Mouse (Mus musculus): ENCODE data around the gene Myom1.

Myom1 gene

GRCm38 (mm10) chr17:71098606-71099005 lies 96.2 kb downstream of the Myom1 start:
- ChIA-PET CTCF (no interaction called here), POLR2A (no interaction called here)

- CTCF ChIA-PET: no interaction called here
- POLR2A ChIA-PET: interaction anchor here in 1 of 4 experiments (1.7 kb wide), 1 partner anchor 8 kb away, joined by 5 read pairs; no protein-coding TSS in a partner anchor
Measured at GRCm38 (mm10) chr17:71102571-71103551, 100.4 kb downstream of the Myom1 start.

DNA sequence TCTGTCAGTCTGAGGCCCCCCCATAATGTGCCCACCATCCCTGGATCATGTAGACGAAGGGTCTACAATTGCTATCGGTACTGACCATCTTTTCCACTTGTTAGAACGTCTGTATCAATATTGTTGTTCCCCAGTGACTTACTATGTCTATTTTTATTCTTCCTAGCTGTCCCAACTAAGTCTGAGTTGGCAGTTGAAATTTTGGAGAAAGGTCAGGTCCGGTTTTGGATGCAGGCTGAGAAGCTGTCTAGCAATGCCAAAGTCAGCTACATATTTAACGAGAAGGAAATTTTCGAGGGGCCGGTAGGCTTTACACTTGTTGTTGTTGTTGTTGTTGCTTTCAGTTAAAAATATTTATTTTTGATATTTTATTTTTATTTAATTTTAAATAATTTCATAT lies 102.9 kb downstream of the Myom1 start:
- POLR2A ChIA-PET: interaction anchor here in 1 of 4 experiments (1.0 kb wide), 1 partner anchor 10 kb away, joined by 3 read pairs; no protein-coding TSS in a partner anchor

GRCm38 (mm10) chr17:71106250-71106649 lies 103.8 kb downstream of the Myom1 start:
- CTCF ChIA-PET: no interaction called here
- POLR2A ChIA-PET: interaction anchor here in 1 of 4 experiments (1.0 kb wide), 1 partner anchor 9 kb away, joined by 3 read pairs; no protein-coding TSS in a partner anchor

More for the DNA sequence above, 102.9 kb downstream of the Myom1 start:
- CTCF ChIA-PET: no interaction called here

- ChIA-PET POLR2A (no interaction called here), CTCF (interaction anchor here in 1 of 4 experiments (0.7 kb wide), 1 partner anchor 19 kb away, joined by 3 read pairs; no protein-coding TSS in a partner anchor)
Measured at GRCm38 (mm10) chr17:71110753-71111265, 108.4 kb downstream of the Myom1 start.

DNA sequence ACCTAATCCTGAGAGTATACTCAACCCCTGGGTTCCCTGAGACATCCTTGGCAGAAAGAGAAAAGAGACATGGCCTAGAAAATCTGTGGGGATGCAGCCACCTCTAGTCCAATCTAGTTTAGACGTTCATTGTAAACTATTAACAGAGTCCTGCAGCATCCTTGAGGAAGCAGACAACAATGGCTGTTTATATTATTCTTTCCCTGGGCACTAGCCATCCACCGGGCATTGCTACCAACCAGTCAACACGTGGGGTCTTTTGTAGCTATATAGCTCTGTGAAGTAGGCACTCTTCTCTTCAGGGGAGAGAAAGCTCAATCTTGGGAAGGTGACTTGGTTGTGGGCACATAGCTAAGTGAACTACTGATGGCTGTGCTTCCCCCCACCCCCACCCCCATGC lies 110.3 kb downstream of the Myom1 start:
- CTCF ChIA-PET: interaction anchor here in 1 of 4 experiments (0.7 kb wide), 1 partner anchor 198 kb away, joined by 3 read pairs; no protein-coding TSS in a partner anchor
- POLR2A ChIA-PET: interaction anchor here in 1 of 4 experiments (0.7 kb wide), 1 partner anchor 462 kb away, joined by 5 read pairs; no protein-coding TSS in a partner anchor

- CTCF ChIA-PET: no interaction called here
- POLR2A ChIA-PET: no interaction called here
Measured at GRCm38 (mm10) chr17:71114282-71114681, 111.8 kb downstream of the Myom1 start.

DNA sequence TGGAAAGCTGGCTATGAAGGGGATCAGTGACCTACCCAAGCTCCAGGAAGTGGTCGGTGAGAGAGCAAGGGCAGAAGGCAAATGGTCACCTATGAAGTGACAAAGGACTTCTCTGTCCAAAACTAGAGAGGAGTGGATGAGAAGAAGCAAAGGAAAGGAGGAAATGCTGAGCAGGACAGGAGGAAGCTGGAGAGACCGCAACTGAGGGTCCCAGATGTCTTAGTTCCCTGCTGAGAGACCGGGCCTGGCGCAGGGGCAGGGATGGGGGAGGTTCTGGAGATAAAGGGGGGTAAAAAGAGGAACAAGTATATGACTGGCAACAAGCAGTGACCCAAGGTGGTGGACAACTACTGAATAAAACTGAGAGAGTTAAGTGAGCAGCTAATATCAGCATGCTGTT lies 115.5 kb downstream of the Myom1 start:
- CTCF ChIA-PET: no interaction called here
- POLR2A ChIA-PET: interaction anchor here in 1 of 4 experiments (1.1 to 1.5 kb wide), 4 partner anchors 8 to 78 kb away, joined by 3 to 5 read pairs (median 4); no protein-coding TSS in a partner anchor

DNA sequence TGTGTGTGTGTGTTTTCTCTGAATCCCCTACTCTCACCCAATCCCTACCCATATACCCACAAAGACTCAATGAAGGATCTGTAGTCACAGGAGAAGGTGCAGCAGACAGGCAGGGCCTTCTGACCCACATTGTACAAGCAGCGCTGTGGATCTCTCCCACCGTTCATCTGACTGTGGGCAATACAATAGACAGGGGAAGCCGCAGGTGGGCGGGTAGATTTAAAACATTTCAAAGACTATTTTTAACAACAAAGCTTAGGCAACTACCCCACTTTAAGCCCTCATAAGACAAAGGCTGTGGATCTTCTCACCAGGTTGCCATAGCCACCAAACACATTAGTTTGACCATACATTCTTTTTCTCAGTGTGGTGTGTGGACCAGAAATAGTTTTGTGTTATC lies 116.2 kb downstream of the Myom1 start:
- CTCF ChIA-PET: interaction anchor here in 1 of 4 experiments (0.6 kb wide), 1 partner anchor 660 kb away, joined by 3 read pairs; no protein-coding TSS in a partner anchor
- POLR2A ChIA-PET: interaction anchor here in 3 of 4 experiments (0.6 to 1.5 kb wide), 6 partner anchors 9 to 575 kb away, joined by 3 to 5 read pairs (median 3); partner anchors contain the start of gene Emilin2 (in 1 of the 3)

DNA sequence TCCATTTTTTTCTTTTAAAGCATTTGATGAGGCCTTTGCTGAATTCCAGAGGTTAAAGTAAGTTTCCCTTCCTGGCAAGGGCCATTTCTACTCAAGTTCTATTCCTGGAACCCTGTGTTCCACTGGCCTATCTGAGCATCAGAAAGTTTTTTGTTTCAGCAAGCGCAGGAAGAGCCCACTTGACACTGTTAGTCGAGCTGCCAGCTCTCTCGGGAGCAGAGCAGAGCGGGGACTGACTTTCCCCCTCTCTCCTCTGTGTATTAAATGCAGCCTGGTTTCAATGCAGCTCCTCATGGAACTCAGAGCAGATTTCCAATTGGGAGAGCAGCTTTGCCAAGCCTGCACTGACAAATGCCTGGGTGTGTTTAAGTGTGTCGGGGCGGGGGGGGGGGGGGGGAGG lies 118.2 kb downstream of the Myom1 start:
- POLR2A ChIA-PET: interaction anchor here in 1 of 4 experiments (0.6 kb wide), 1 partner anchor 284 kb away, joined by 3 read pairs; no protein-coding TSS in a partner anchor

DNA sequence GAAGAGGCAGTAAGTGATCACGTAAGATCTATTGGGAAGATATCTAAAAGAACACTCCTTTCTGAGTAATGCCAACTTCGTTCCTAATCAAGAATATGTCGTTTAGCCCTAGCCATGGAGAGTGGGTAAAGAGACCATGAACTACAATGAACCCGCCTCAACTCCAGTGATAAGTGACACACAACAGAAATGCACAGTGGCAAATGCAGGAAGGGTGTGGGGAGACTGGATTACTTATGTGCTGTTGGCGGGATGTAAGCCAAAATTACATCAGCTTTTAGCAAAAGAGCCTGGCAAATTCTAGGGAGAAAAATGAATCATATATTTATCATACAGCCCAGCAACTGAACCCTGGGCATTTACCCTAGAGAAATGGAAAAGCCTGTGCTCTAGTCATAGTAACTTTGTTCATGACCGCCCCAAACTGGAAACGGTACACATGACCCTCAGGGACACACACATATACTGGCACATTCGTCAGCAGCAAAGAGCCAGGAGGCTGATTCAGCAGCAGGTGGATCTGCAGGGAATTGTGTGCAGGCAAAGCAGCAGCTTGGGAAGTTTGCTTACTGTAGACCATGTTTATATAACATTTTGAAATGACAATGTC lies 121.7 kb downstream of the Myom1 start:
- ChIA-PET POLR2A (interaction anchor here in 1 of 4 experiments (0.8 kb wide), 1 partner anchor 8 kb away, joined by 3 read pairs; no protein-coding TSS in a partner anchor), CTCF (no interaction called here)

More for the DNA sequence above, 118.2 kb downstream of the Myom1 start:
- CTCF ChIA-PET: interaction anchor here in 1 of 4 experiments (1.1 kb wide), 1 partner anchor 10 kb away, joined by 3 read pairs; no protein-coding TSS in a partner anchor

- POLR2A ChIA-PET: interaction anchor here in 1 of 4 experiments (0.8 kb wide), 1 partner anchor 9 kb away, joined by 3 read pairs; no protein-coding TSS in a partner anchor
- CTCF ChIA-PET: no interaction called here
Measured at GRCm38 (mm10) chr17:71124674-71125073, 122.2 kb downstream of the Myom1 start.

GRCm38 (mm10) chr17:71125519-71125918 lies 123.1 kb downstream of the Myom1 start:
- ChIA-PET POLR2A (no interaction called here), CTCF (no interaction called here)

DNA sequence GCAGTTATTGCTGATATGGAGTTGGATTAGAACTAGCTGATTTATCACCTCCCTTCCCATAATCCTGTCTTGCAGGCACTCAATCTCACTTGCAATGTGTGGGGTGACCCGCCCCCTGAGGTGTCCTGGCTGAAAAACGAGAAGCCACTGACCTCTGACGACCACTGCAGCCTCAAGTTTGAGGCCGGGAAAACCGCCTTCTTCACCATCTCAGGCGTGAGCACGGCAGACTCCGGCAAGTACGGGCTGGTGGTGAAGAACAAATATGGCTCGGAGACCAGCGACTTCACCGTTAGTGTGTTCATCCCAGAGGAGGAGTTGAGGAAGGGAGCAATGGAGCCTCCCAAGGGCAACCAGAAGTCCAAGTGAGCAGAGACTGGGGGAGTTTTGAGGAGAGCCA lies 123.6 kb downstream of the Myom1 start:
- POLR2A ChIA-PET: no interaction called here
- CTCF ChIA-PET: no interaction called here

DNA sequence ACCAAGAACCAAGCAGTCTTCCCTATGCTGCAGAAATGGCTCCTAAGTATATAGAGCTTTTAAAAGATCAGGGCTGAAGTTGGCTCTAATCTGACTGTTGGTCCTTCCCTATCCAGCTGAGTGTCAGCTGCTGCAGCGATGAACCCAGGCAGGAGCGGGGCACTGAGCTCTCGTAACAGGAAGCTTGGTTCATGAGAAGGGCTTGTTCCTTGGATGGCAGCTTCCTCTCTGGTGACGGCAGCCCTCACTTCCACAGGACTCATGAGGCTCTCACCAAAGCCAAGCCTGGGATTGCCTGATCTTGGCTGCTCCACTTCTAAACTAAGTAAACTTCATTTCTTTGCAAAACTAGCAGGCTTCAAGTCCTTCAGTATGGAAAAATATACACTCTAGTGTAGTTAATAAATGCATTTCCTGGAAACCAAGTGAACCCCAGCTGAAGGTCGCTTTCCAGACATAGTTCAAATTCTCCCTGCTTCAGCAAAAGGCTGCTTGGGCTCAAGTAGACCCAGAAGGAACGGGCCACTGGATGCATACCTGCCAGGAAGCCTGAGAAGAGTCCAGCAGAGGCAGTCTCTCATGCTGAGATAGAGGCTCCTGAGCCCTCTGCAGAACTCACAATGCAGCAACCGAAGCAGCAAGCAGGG lies 125.2 kb downstream of the Myom1 start:
- ChIA-PET POLR2A (no interaction called here), CTCF (interaction anchor here in 1 of 4 experiments (0.6 kb wide), 1 partner anchor 407 kb away, joined by 5 read pairs; no protein-coding TSS in a partner anchor)

DNA sequence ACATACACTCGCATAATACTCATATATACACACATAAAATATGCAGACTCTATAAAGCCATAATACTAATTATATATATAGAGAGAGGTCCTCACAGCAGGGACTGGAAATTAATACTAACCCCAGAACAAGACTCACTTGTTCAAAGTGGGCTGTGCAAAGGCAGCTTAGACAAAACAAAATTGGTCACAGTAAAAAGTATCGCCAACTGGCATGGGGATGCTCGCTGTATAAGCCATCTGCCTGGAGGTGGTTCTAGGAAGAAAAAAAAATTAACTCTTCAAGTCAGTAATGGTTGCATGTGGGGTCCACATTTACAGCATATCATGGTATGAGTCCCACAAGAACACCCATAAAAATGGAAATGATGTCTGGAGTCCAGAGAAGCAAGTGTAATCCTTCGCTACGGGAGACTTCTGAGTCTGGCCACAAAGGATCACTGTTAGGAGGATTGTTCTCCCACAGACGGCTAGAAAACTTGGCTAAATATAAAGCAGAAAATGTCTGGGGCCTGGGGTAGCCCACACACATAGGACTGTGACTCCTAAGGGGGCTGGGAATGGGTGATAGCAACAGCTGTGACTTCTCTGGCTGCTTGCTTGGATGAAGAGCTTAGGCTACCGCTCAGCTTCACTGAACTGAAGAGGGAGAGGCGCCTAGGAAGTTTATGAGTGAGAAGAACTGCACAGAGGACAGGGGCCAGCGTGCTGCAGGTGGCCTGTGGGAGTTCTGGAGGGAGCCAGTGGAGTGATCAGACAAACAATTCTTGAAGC lies 127.2 kb downstream of the Myom1 start:
- ChIA-PET CTCF (interaction anchor here in 1 of 4 experiments (1.0 kb wide), 1 partner anchor 8 kb away, joined by 3 read pairs; no protein-coding TSS in a partner anchor), POLR2A (interaction anchor here in 1 of 4 experiments (0.7 kb wide), 1 partner anchor 12 kb away, joined by 3 read pairs; no protein-coding TSS in a partner anchor)

- POLR2A ChIA-PET: no interaction called here
- CTCF ChIA-PET: no interaction called here
Measured at GRCm38 (mm10) chr17:71132221-71132620, 129.8 kb downstream of the Myom1 start.

GRCm38 (mm10) chr17:71132856-71133439 lies 130.5 kb downstream of the Myom1 start:
- POLR2A ChIA-PET: no interaction called here
- CTCF ChIA-PET: no interaction called here
